Comparison of ENCODE assay signal across 8 mouse cellular contexts in genomic region chr1:84283119-84283518, GRCm38 (mm10).
A peak's percentile ranks its signal among the peaks of the same experiment; 100 is the strongest.
DNase-seq lines count a peak whose midpoint lies in the region; ATAC-seq lines count a peak whose summit lies in the region.

No protein-coding gene starts in this region.

- peak overlapping the region; percentile 66 for H3K4me2 ChIP-seq in embryonic facial prominence, embryonic 15.5 days (replicated peaks)
- peak overlapping the region; percentile 80 for H3K4me2 ChIP-seq in hindbrain, embryonic 12.5 days (replicated peaks)
- peak overlapping the region; percentile 81 for H3K4me2 ChIP-seq in limb, embryonic 15.5 days
- peak overlapping the region; percentile 59 for H3K4me2 ChIP-seq in neural tube, embryonic 14.5 days (ENCODE audit: low read depth, low read length)

- H3K4me3 ChIP-seq in embryonic facial prominence, embryonic 15.5 days (replicated peaks), result peak overlapping the region; percentile 56
- peak overlapping the region; percentile 62 for H3K4me3 ChIP-seq in hindbrain, embryonic 12.5 days
- H3K4me3 ChIP-seq in limb, embryonic 15.5 days, result peak overlapping the region; percentile 68
- peak overlapping the region; percentile 71 for H3K4me3 ChIP-seq in neural tube, embryonic 14.5 days (ENCODE audit: low read depth, low read length)

- no peaks in the 10 kb centered on the region; the same call in 1 of the 2 replicates for H3K4me1 ChIP-seq in embryonic facial prominence, embryonic 15.5 days
- H3K4me1 ChIP-seq in hindbrain, embryonic 12.5 days, result peaks cover 25% of the 10 kb centered on the region
- H3K4me1 ChIP-seq in limb, embryonic 15.5 days, result peaks cover 20% of the 10 kb centered on the region; the same call in 1 of the 2 replicates
- peaks cover 23% of the 10 kb centered on the region for H3K4me1 ChIP-seq in neural tube, embryonic 14.5 days (ENCODE audit: control insufficient read depth, insufficient read depth, low read length)

- H3K9me3 ChIP-seq in embryonic facial prominence, embryonic 15.5 days (replicated peaks), result no peaks in the 10 kb centered on the region
- H3K9me3 ChIP-seq in hindbrain, embryonic 12.5 days (replicated peaks), result no peaks in the 10 kb centered on the region
- no peaks in the 10 kb centered on the region for H3K9me3 ChIP-seq in limb, embryonic 15.5 days
- H3K9me3 ChIP-seq in neural tube, embryonic 14.5 days (ENCODE audit: control insufficient read depth, low read length), result no peaks in the 10 kb centered on the region

- H3K27me3 ChIP-seq in embryonic facial prominence, embryonic 15.5 days, result peaks cover 9% of the 10 kb centered on the region
- no peaks in the 10 kb centered on the region for H3K27me3 ChIP-seq in hindbrain, embryonic 12.5 days
- H3K27me3 ChIP-seq in limb, embryonic 15.5 days, result peaks cover 14% of the 10 kb centered on the region
- H3K27me3 ChIP-seq in neural tube, embryonic 14.5 days (ENCODE audit: control insufficient read depth, insufficient read depth, low read length), result no peaks in the 10 kb centered on the region

- H3K9ac ChIP-seq in embryonic facial prominence, embryonic 15.5 days, result no peak overlapping the region
- H3K9ac ChIP-seq in hindbrain, embryonic 12.5 days, result peak overlapping the region; percentile 71
- H3K9ac ChIP-seq in limb, embryonic 15.5 days, result no peak overlapping the region
- H3K9ac ChIP-seq in neural tube, embryonic 14.5 days (replicated peaks; ENCODE audit: low read depth, low read length), result peak overlapping the region; percentile 25; the same call in 1 of the 2 replicates

- WGBS in embryonic facial prominence, embryonic 15.5 days, result 5% methylated on average over 2 of the region's 2 CpGs
- WGBS in hindbrain, embryonic 12.5 days, result 13% methylated on average over 2 of the region's 2 CpGs
- 5% methylated on average over 2 of the region's 2 CpGs for WGBS in limb, embryonic 15.5 days
- WGBS in neural tube, embryonic 14.5 days, result 4% methylated on average over 2 of the region's 2 CpGs

- no peak for ATAC-seq in embryonic facial prominence, embryonic 15.5 days (ENCODE audit: insufficient number of reproducible peaks, low FRiP score, low TSS enrichment, low read depth)
- ATAC-seq in hindbrain, embryonic 12.5 days (ENCODE audit: low FRiP score), result no peak
- ATAC-seq in limb, embryonic 15.5 days (ENCODE audit: insufficient number of reproducible peaks, low FRiP score, low TSS enrichment, low read depth), result no peak
- no peak for ATAC-seq in neural tube, embryonic 14.5 days (ENCODE audit: low read depth)

- no peak overlapping the region for H3K27ac ChIP-seq in embryonic facial prominence, embryonic 15.5 days (replicated peaks)
- H3K27ac ChIP-seq in hindbrain, embryonic 12.5 days, result no peak overlapping the region
- no peak overlapping the region for H3K27ac ChIP-seq in limb, embryonic 15.5 days
- no peak overlapping the region for H3K27ac ChIP-seq in neural tube, embryonic 14.5 days (ENCODE audit: low read depth, low read length)

- DNase-seq in cerebellum, adult 18-20 months, result peak; percentile 37 to 42
- DNase-seq in cerebellum, postnatal 36 days, result no peak
- peak; percentile 61 for DNase-seq in ES-CJ7 (ENCODE audit: low read depth, low spot score)
- no peak for DNase-seq in spleen, postnatal 10 days (ENCODE audit: low spot score in 2 of 2)

- H3K36me3 ChIP-seq in embryonic facial prominence, embryonic 15.5 days, result no peaks in the 10 kb centered on the region
- H3K36me3 ChIP-seq in hindbrain, embryonic 12.5 days, result no peaks in the 10 kb centered on the region
- no peaks in the 10 kb centered on the region for H3K36me3 ChIP-seq in limb, embryonic 15.5 days
- no peaks in the 10 kb centered on the region for H3K36me3 ChIP-seq in neural tube, embryonic 14.5 days (ENCODE audit: control insufficient read depth, insufficient read depth, low read length)

Comparison
In these comparisons a context has a peak if more than half of its experiments do, and no peak if none do; other contexts are left out.
1. DNase-seq: peak in cerebellum, adult 18-20 months (2 of 2) and ES-CJ7 (single experiment); none in cerebellum, postnatal 36 days (0 of 2) and spleen, postnatal 10 days (0 of 2).
2. H3K9ac ChIP-seq: peak in hindbrain, embryonic 12.5 days (single experiment) and neural tube, embryonic 14.5 days (single experiment); none in embryonic facial prominence, embryonic 15.5 days (single experiment) and limb, embryonic 15.5 days (single experiment).
3. Peak in every context shown above with its lines, with median percentiles within 50 percentile points of each other: H3K4me2 ChIP-seq and H3K4me3 ChIP-seq.